Mouse (Mus musculus) lung, embryonic 14.5 days (tissue): ENCODE measurements around the gene Sept3. TPM values are rescaled to one million over a fixed set of nuclear protein-coding genes. Genes with fewer than 3 reads are reported as not detected.
A peak's percentile ranks its signal among the peaks of the same experiment; 100 is the strongest.

Source experiments
- ATAC-seq: fragments of 200-750 bp; cut with Nextera tagmentation; 2 replicates; pipeline ENCODE4 v1.8.0; 2017; ENCODE audit warnings: mild to moderate bottlenecking, moderate TSS enrichment, moderate library complexity; ENCODE audit not compliant: insufficient read depth
- DNase-seq: peaks from one replicate; pipeline ENCODE4 v3.0.0-alpha.2; 2015
- H3K27ac ChIP-seq: fragments of 300-500 bp; sonication (generic); 2 replicates; pipeline ENCODE4 v1.5.1; 2014; ENCODE audit warnings: low read depth, mild to moderate bottlenecking, moderate library complexity
- H3K27me3 ChIP-seq: fragments of 300-500 bp; sonication (generic); 2 replicates; pipeline ENCODE4 v1.6.1; 2014; ENCODE audit warnings: low read length, control low read depth; ENCODE audit not compliant: insufficient read depth
- H3K36me3 ChIP-seq: fragments of 300-500 bp; sonication (generic); 2 replicates; pipeline ENCODE4 v1.6.1; 2014; ENCODE audit warnings: control low read depth; ENCODE audit not compliant: insufficient read depth
- H3K4me1 ChIP-seq: fragments of 300-500 bp; sonication (generic); 2 replicates; pipeline ENCODE4 v1.6.1; 2014; ENCODE audit warnings: antibody characterized with exemption, control low read depth; ENCODE audit not compliant: insufficient read depth
- H3K4me2 ChIP-seq: fragments of 300-500 bp; sonication (generic); 2 replicates; pipeline ENCODE4 v1.6.1; 2014; ENCODE audit warnings: mild to moderate bottlenecking
- H3K4me3 ChIP-seq: fragments of 300-500 bp; sonication (generic); 2 replicates; pipeline ENCODE4 v1.5.1; 2014; ENCODE audit warnings: low read depth, low read length
- H3K9ac ChIP-seq: fragments of 300-500 bp; sonication (generic); 2 replicates; pipeline ENCODE4 v1.6.1; 2014
- H3K9me3 ChIP-seq: fragments of 300-500 bp; sonication (generic); 2 replicates; pipeline ENCODE4 v1.6.1; 2016; ENCODE audit warnings: low read depth, low read length, control low read depth
- CTCF ChIP-seq: IDR thresholded peaks from 2 replicates; pipeline ENCODE4 v1.5.1; 2016; ENCODE audit warnings: antibody characterized with exemption, low read depth
- WGBS: fragments of 180-500 bp; shearing (Covaris S2); extraction: QIAGEN DNeasy Blood & Tissue Kit; methylation state at CpG from one replicate; pipeline ENCODE4 v1.1.7; 2014; 5-methylcytosine and 5-hydroxymethylcytosine counted together
- polyA plus RNA-seq: library from polyadenylated mRNA; unstranded; fragments of >200 nt; fragmentation: Nextera tagmentation; extraction: Ambion mirVana; gene quantifications from 2 replicates; pipeline ENCODE4 v1.2.1, GENCODE M21; 2014

Sept3 gene
- polyA plus RNA-seq, 1 experiment from 2014 or later, result 8.1 TPM

GRCm38 (mm10) chr15:82271201-82271600, 3.5 kb upstream of the Sept3 start:
- no peak overlapping the region for H3K27ac ChIP-seq
- H3K4me3 ChIP-seq, result no peak overlapping the region
- H3K4me1 ChIP-seq, result 0 out of 2 replicates have a peak, but pooled peaks cover 6% of the 10 kb centered on the region
- H3K27me3 ChIP-seq, result peaks cover 23% of the 10 kb centered on the region
- no peaks in the 10 kb centered on the region for H3K9me3 ChIP-seq
- no peak for ATAC-seq
- DNase-seq, result peak; percentile 86
- no peak overlapping the region for H3K4me2 ChIP-seq
- 1% methylated on average over 5 of the region's 5 CpGs for WGBS
- H3K36me3 ChIP-seq, result no peaks in the 10 kb centered on the region
- TF ChIP-seq CTCF, result peak; percentile 92
- H3K9ac ChIP-seq, result no peak overlapping the region

GRCm38 (mm10) chr15:82272295-82272694, 2.4 kb upstream of the Sept3 start:
- Histone ChIP-seq H3K9ac (no peak overlapping the region), H3K9me3 (no peaks in the 10 kb centered on the region), H3K36me3 (no peaks in the 10 kb centered on the region), H3K4me3 (no peak overlapping the region), H3K27me3 (peaks cover 26% of the 10 kb centered on the region), H3K4me1 (0 out of 2 replicates have a peak, but pooled peaks cover 6% of the 10 kb centered on the region), H3K27ac (no peak overlapping the region), H3K4me2 (no peak overlapping the region)
- 81% methylated on average over 6 of the region's 6 CpGs for WGBS
- no peak for TF ChIP-seq CTCF
- no peak for ATAC-seq
- no peak for DNase-seq

- H3K9me3 ChIP-seq, result no peaks in the 10 kb centered on the region
- no peak for TF ChIP-seq CTCF
- 0 out of 2 replicates have a peak, but pooled peaks cover 6% of the 10 kb centered on the region for H3K4me1 ChIP-seq
- peaks cover 26% of the 10 kb centered on the region for H3K27me3 ChIP-seq
- no peaks in the 10 kb centered on the region for H3K36me3 ChIP-seq
- DNase-seq, result peak; percentile 52
- peak overlapping the region; percentile 97 for H3K4me2 ChIP-seq
- WGBS, result under 1% methylated on average over 78 of the region's 86 CpGs
- no peak overlapping the region for H3K27ac ChIP-seq
- peak overlapping the region; percentile 58 for H3K4me3 ChIP-seq
- peak; percentile 72 for ATAC-seq
- peak overlapping the region; percentile 55 for H3K9ac ChIP-seq
Measured at GRCm38 (mm10) chr15:82274927-82275901, 521 bp downstream of the Sept3 start.

GRCm38 (mm10) chr15:82277591-82277990, 2.9 kb downstream of the Sept3 start:
- H3K9me3 ChIP-seq, result no peaks in the 10 kb centered on the region
- no peak overlapping the region for H3K9ac ChIP-seq
- no peak overlapping the region for H3K27ac ChIP-seq
- H3K27me3 ChIP-seq, result peaks cover 26% of the 10 kb centered on the region
- ATAC-seq, result no peak
- no peak overlapping the region for H3K4me2 ChIP-seq
- DNase-seq, result no peak
- H3K36me3 ChIP-seq, result no peaks in the 10 kb centered on the region
- TF ChIP-seq CTCF, result no peak
- WGBS, result 69% methylated on average over 5 of the region's 5 CpGs
- no peak overlapping the region for H3K4me3 ChIP-seq
- H3K4me1 ChIP-seq, result 0 out of 2 replicates have a peak, but pooled peaks cover 6% of the 10 kb centered on the region

- Histone ChIP-seq H3K4me1 (0 out of 2 replicates have a peak, but pooled peaks cover 1% of the 10 kb centered on the region), H3K9ac (no peak overlapping the region), H3K27me3 (0 out of 2 replicates have a peak, but pooled peaks cover 8% of the 10 kb centered on the region), H3K9me3 (no peaks in the 10 kb centered on the region), H3K4me2 (no peak overlapping the region), H3K27ac (no peak overlapping the region), H3K36me3 (no peaks in the 10 kb centered on the region), H3K4me3 (no peak overlapping the region)
- no peak for TF ChIP-seq CTCF
- DNase-seq (no peak), ATAC-seq (no peak)
- 69% methylated on average over 4 of the region's 4 CpGs for WGBS
Measured at GRCm38 (mm10) chr15:82280638-82281037, 5.9 kb downstream of the Sept3 start.

- no peak overlapping the region for H3K4me3 ChIP-seq
- no peaks in the 10 kb centered on the region for H3K27me3 ChIP-seq
- no peak overlapping the region for H3K4me2 ChIP-seq
- H3K27ac ChIP-seq, result no peak overlapping the region
- TF ChIP-seq CTCF, result no peak
- H3K36me3 ChIP-seq, result no peaks in the 10 kb centered on the region
- H3K9ac ChIP-seq, result no peak overlapping the region
- no peaks in the 10 kb centered on the region for H3K9me3 ChIP-seq
- WGBS, result 53% methylated on average over 12 of the region's 12 CpGs
- ATAC-seq, result no peak
- no peaks in the 10 kb centered on the region for H3K4me1 ChIP-seq
- no peak for DNase-seq
Measured at GRCm38 (mm10) chr15:82286157-82286556, 11.5 kb downstream of the Sept3 start.

- no peak overlapping the region for H3K4me2 ChIP-seq
- H3K4me1 ChIP-seq, result 0 out of 2 replicates have a peak, but pooled peaks cover 5% of the 10 kb centered on the region
- H3K27ac ChIP-seq, result no peak overlapping the region
- 89% methylated on average over 7 of the region's 7 CpGs for WGBS
- H3K27me3 ChIP-seq, result no peaks in the 10 kb centered on the region
- H3K36me3 ChIP-seq, result no peaks in the 10 kb centered on the region
- DNase-seq (no peak), ATAC-seq (no peak)
- H3K9me3 ChIP-seq, result no peaks in the 10 kb centered on the region
- H3K9ac ChIP-seq, result no peak overlapping the region
- no peak overlapping the region for H3K4me3 ChIP-seq
- TF ChIP-seq CTCF, result no peak
Measured at GRCm38 (mm10) chr15:82290252-82290651, 15.6 kb downstream of the Sept3 start.
